Mouse (Mus musculus) ovary, postnatal 14 days (tissue): ENCODE data around the gene Mdga1.
A peak's percentile ranks its signal among the peaks of the same experiment; 100 is the strongest.

Experiments
- DNase-seq: peaks from one replicate; pipeline ENCODE4 v3.0.0; 2022; ENCODE audit warnings: low spot score

The Mdga1 gene

GRCm38 (mm10) chr17:29970037-29970555, at the start of gene Mdga1:
Gene Mdga1, minus strand, starts transcription at chr17:29970087.
- no peak for DNase-seq

GRCm38 (mm10) chr17:30018927-30019610, 49.2 kb upstream of the Mdga1 start:
- DNase-seq = no peak

GRCm38 (mm10) chr17:30014660-30015059, 44.8 kb upstream of the Mdga1 start:
- DNase-seq = no peak

GRCm38 (mm10) chr17:30008392-30008791, 38.5 kb upstream of the Mdga1 start:
- no peak for DNase-seq

- no peak for DNase-seq
Measured at GRCm38 (mm10) chr17:30007883-30008282, 38.0 kb upstream of the Mdga1 start.

- no peak for DNase-seq
Measured at GRCm38 (mm10) chr17:30006877-30007276, 37.0 kb upstream of the Mdga1 start.

GRCm38 (mm10) chr17:30005451-30005941, 35.6 kb upstream of the Mdga1 start:
- no peak for DNase-seq

- DNase-seq = no peak
Measured at GRCm38 (mm10) chr17:30005103-30005443, 35.2 kb upstream of the Mdga1 start.

GRCm38 (mm10) chr17:30004203-30005102, 34.6 kb upstream of the Mdga1 start, which contains the start of gene Zfand3:
Gene Zfand3, plus strand, starts transcription at chr17:30004733.
- DNase-seq = peak; percentile 93

- DNase-seq = no peak
Measured at GRCm38 (mm10) chr17:29998566-29999295, 28.8 kb upstream of the Mdga1 start.

- DNase-seq = no peak
Measured at GRCm38 (mm10) chr17:29997726-29998125, 27.8 kb upstream of the Mdga1 start.

GRCm38 (mm10) chr17:29995986-29996385, 26.1 kb upstream of the Mdga1 start:
- DNase-seq = no peak

- no peak for DNase-seq
Measured at GRCm38 (mm10) chr17:29994459-29994858, 24.6 kb upstream of the Mdga1 start.

GRCm38 (mm10) chr17:29994011-29994410, 24.1 kb upstream of the Mdga1 start:
- no peak for DNase-seq

GRCm38 (mm10) chr17:29993488-29993887, 23.6 kb upstream of the Mdga1 start:
- DNase-seq = no peak

GRCm38 (mm10) chr17:29990845-29991244, 21.0 kb upstream of the Mdga1 start:
- DNase-seq = no peak

- no peak for DNase-seq
Measured at GRCm38 (mm10) chr17:29990136-29990535, 20.2 kb upstream of the Mdga1 start.

- DNase-seq = no peak
Measured at GRCm38 (mm10) chr17:29989653-29990052, 19.8 kb upstream of the Mdga1 start.

- no peak for DNase-seq
Measured at GRCm38 (mm10) chr17:29988141-29988540, 18.3 kb upstream of the Mdga1 start.

- DNase-seq = no peak
Measured at GRCm38 (mm10) chr17:29985534-29985933, 15.6 kb upstream of the Mdga1 start.

- no peak for DNase-seq
Measured at GRCm38 (mm10) chr17:29984931-29985330, 15.0 kb upstream of the Mdga1 start.

GRCm38 (mm10) chr17:29983190-29983589, 13.3 kb upstream of the Mdga1 start:
- no peak for DNase-seq
